8 mouse cellular contexts compared by ENCODE assay signal in genomic region chr11:103101866-103102501, GRCm38 (mm10). TPM values are rescaled to one million over a fixed set of nuclear protein-coding genes. Genes with fewer than 3 reads are reported as not detected.
A peak's percentile ranks its signal among the peaks of the same experiment; 100 is the strongest.
DNase-seq lines count a peak whose midpoint lies in the region; ATAC-seq and TF ChIP-seq lines count a peak whose summit lies in the region.

No protein-coding gene starts in this region.

- H3K27ac ChIP-seq in forebrain, postnatal 0 days (ENCODE audit: low read depth, low read length) = no peak overlapping the region

- H3K4me1 ChIP-seq in forebrain, postnatal 0 days (ENCODE audit: insufficient read depth) = 0 out of 2 replicates have a peak, but pooled peaks cover 16% of the 10 kb centered on the region

- peak overlapping the region; percentile 81 for H3K4me2 ChIP-seq in forebrain, postnatal 0 days (ENCODE audit: low read depth)

- no peak for TF ChIP-seq CTCF in forebrain, postnatal 0 days (IDR thresholded peaks at IDR 0.05; ENCODE audit: low read depth)

- DNase-seq in CD4-positive, CD25-positive, alpha-beta regulatory T cell, adult 2 months (ENCODE audit: low read depth, low spot score) = peak; percentile 65
- DNase-seq in cerebellum, adult 11-12 months = peak; percentile 88
- peak; percentile 79 for DNase-seq in forebrain, postnatal 0 days
- peak; percentile 83 for DNase-seq in heart, postnatal 4 days
- peak; percentile 67 to 74 for DNase-seq in layer of hippocampus, postnatal 10 days (ENCODE audit: low spot score in 2 of 2)
- peak; percentile 81 for DNase-seq in lung, postnatal 10 days
- peak; percentile 79 to 89 for DNase-seq in right cerebral cortex, postnatal 10 days (ENCODE audit: low spot score in 2 of 2)

- H3K36me3 ChIP-seq in forebrain, postnatal 0 days (ENCODE audit: insufficient read depth) = no peaks in the 10 kb centered on the region

- H3K27me3 ChIP-seq in forebrain, postnatal 0 days (ENCODE audit: insufficient read depth, low read length) = peaks cover 7% of the 10 kb centered on the region; the same call in 1 of the 2 replicates

- peak overlapping the region; percentile 50 for H3K4me3 ChIP-seq in forebrain, postnatal 0 days (ENCODE audit: low read depth, low read length)

- no peak for ATAC-seq in CD4-positive, CD25-positive, alpha-beta regulatory T cell, adult 4 months
- ATAC-seq in forebrain, postnatal 0 days = peak; percentile 37; the same call in 1 of the 2 replicates

- peak overlapping the region; percentile 53 for H3K9ac ChIP-seq in forebrain, postnatal 0 days

- WGBS in forebrain, postnatal 0 days = 2% methylated on average over 30 of the region's 30 CpGs

- H3K9me3 ChIP-seq in forebrain, postnatal 0 days (ENCODE audit: low read length) = no peaks in the 10 kb centered on the region

RNA-seq across cellular contexts. Expression of gene Acbd4, which starts 0.5 kb away (rescaled TPM):
- 10 to 100 TPM; 19.7 to 25.2 TPM for polyA plus RNA-seq in CD4-positive, CD25-positive, alpha-beta regulatory T cell, adult 4 months (2017; shearing (Covaris generic))
- 27.2 and 28.5 TPM in 2 replicates for total RNA-seq in forebrain, postnatal 0 days (2014; rRNA removed)
- polyA plus RNA-seq in forebrain, postnatal 0 days (2015; fragmentation: Nextera tagmentation; extraction: Ambion mirVana) = 20.1 and 27.1 TPM in 2 replicates
- 10 to 100 TPM; 25.9 to 29.2 TPM for total RNA-seq in heart, postnatal 4 days (2021)
- total RNA-seq in layer of hippocampus, postnatal 10 days (2021) = 10 to 100 TPM; 63.1 to 66.1 TPM

RNA-seq across cellular contexts. Expression of gene Plcd3, which starts 0.5 kb away (rescaled TPM):
- polyA plus RNA-seq in CD4-positive, CD25-positive, alpha-beta regulatory T cell, adult 4 months (2017; shearing (Covaris generic)) = under 1 TPM; 0.41 to 0.51 TPM
- 8.5 and 8.8 TPM in 2 replicates for total RNA-seq in forebrain, postnatal 0 days (2014; rRNA removed)
- 3.6 TPM in 2 replicates for polyA plus RNA-seq in forebrain, postnatal 0 days (2015; fragmentation: Nextera tagmentation; extraction: Ambion mirVana)
- total RNA-seq in heart, postnatal 4 days (2021) = 10 to 100 TPM; 28.0 to 34.8 TPM
- total RNA-seq in layer of hippocampus, postnatal 10 days (2021) = 10 to 100 TPM; 13.4 to 13.7 TPM

RNA-seq across cellular contexts. Expression of gene Hexim1, which starts 14.0 kb away (rescaled TPM):
- 1 to 10 TPM; 2.6 to 4.3 TPM for polyA plus RNA-seq in CD4-positive, CD25-positive, alpha-beta regulatory T cell, adult 4 months (2017; shearing (Covaris generic))
- 19.0 and 20.5 TPM in 2 replicates for total RNA-seq in forebrain, postnatal 0 days (2014; rRNA removed)
- 3.7 and 3.9 TPM in 2 replicates for polyA plus RNA-seq in forebrain, postnatal 0 days (2015; fragmentation: Nextera tagmentation; extraction: Ambion mirVana)
- 10 to 100 TPM; 14.8 to 15.7 TPM for total RNA-seq in heart, postnatal 4 days (2021)
- total RNA-seq in layer of hippocampus, postnatal 10 days (2021) = 10 to 100 TPM; 38.0 to 38.7 TPM

RNA-seq across cellular contexts. Expression of gene Hexim2, which starts 30.2 kb away (rescaled TPM):
- 1 to 10 TPM; 2.3 to 4.5 TPM for polyA plus RNA-seq in CD4-positive, CD25-positive, alpha-beta regulatory T cell, adult 4 months (2017; shearing (Covaris generic))
- 30.8 and 47.0 TPM in 2 replicates for total RNA-seq in forebrain, postnatal 0 days (2014; rRNA removed)
- 16.5 and 27.9 TPM in 2 replicates for polyA plus RNA-seq in forebrain, postnatal 0 days (2015; fragmentation: Nextera tagmentation; extraction: Ambion mirVana)
- 1 to 10 TPM; 4.2 to 4.8 TPM for total RNA-seq in heart, postnatal 4 days (2021)
- 10 to 100 TPM; 14.4 to 16.9 TPM for total RNA-seq in layer of hippocampus, postnatal 10 days (2021)
